Mouse (Mus musculus) neutrophil, adult 5-6 weeks (primary cell): ENCODE measurements around the gene Dyrk2. TPM values are rescaled to one million over a fixed set of nuclear protein-coding genes. Genes with fewer than 3 reads are reported as not detected.

Experiments used
- ATAC-seq: fragments of 151-379, 151-347 bp; 2 replicates; pipeline ENCODE4 v1.8.0; 2017; ENCODE audit warnings: mild to moderate bottlenecking, moderate TSS enrichment; ENCODE audit not compliant: insufficient number of reproducible peaks, poor library complexity, low FRiP score, severe bottlenecking; ENCODE audit errors: extremely low read depth
- total RNA-seq: library from RNA; stranded (forward); fragments of 200-1000 nt; gene quantifications from 2 replicates; pipeline ENCODE4 v1.2.3, GENCODE M21; 2017

Gene Dyrk2
- total RNA-seq, 1 experiment from 2014 or later = 52.7 TPM

DNA sequence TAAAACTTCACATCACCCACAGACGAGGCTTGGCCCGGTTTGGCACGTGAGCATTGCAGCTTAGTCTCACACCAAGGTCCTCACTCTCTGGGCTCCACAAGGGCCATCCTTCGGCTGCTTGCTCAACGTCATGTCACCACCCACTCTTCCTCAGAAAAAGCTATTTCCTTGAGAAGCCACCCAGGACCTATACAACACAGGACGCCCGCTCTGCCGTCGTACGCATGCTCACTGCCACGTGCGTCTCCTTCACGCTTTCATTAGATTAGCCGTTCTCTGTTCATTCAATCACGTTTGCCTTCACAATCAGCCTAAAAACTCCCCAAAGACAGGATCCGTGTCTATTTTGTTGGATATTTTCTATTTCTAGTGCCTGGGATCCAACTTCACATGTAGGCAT lies 17.5 kb downstream of the Dyrk2 start:
- ATAC-seq = no peak

- no peak for ATAC-seq
Measured at GRCm38 (mm10) chr10:118848501-118848900, 21.5 kb downstream of the Dyrk2 start.

DNA sequence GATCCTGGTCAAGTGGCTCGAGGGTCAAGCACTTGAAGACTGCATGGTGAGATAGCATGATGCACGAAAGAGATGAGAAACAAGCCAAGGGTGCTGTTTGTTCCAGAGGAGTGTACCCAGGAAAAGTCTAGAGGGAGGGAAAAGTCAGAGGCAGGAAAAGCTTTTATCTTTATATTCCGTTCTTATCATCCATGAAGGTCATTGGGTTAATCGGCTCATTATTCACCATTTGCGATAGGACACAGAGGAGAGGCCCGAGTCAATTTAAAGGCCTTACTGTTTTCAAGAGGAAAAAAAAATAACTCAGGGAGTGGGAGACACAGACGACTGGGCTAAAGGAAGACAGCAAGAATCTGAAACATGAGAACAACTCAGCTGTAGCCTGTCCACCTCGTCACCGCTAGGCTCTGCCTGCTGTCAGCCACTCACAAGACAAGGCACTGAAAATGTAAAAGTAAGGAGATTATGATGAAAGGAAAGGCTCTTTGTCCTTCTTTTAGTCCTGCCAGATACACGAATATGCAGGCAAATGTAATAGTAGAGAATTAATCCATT lies 22.9 kb downstream of the Dyrk2 start:
- no peak for ATAC-seq

DNA sequence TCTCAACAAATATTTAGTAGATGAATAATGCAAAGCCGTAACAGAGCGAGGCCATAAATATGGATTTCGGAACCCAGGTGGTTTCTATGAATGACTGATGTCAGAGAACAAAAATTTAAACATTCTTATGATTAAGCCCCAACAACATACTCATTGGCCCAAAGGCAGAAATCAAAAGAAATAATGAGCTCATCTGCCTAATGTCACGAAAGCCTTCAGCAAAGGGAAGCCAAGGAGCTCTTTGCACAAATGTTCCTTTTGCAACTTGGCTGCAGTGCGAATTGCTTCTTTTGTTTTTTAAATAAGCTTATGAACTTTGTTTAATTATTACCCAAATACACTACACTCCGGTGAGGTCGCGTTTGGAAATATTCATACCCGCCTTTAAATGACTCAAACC lies 29.4 kb downstream of the Dyrk2 start:
- ATAC-seq = no peak

GRCm38 (mm10) chr10:118839343-118840141 lies 30.5 kb downstream of the Dyrk2 start:
- no peak for ATAC-seq

DNA sequence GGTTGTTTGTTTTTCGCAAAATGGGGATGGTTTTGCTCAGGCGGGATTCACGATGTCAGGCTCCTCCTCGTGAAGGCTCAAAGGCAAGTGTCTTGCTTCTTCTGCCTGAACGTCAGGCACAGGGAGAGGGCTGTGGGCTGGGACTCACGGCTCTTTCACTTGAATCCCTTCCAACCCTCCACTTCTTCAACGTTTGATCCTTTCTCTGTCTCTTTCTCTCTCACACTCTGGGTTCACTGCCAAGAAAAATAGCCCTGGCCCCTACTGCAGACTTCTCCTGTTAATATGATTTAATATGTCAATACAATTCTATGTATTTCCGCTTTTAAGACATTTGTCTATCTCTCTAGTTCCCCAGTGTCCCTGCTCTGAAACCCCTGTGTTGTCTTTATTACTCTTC lies 32.4 kb downstream of the Dyrk2 start:
- no peak for ATAC-seq

DNA sequence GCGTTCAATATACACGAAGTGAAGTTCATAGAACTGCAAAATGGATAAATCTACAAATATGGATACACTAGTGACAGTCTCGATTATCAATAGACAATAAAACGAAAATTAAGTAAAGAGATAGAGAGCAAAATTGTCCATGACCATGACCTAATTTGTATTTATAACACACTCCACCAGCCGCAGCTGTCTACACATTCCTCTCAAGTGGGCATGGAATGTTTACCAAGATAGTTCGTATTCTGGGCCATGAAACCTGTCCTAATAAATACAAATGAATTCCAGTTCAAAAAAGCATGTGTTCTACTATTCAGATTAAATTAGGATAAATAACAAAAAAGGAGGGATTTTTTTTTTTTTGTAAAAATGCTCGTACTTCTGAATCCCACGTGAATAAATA lies 38.8 kb downstream of the Dyrk2 start:
- no peak for ATAC-seq

GRCm38 (mm10) chr10:118829641-118830040 lies 40.4 kb downstream of the Dyrk2 start:
- ATAC-seq = no peak

DNA sequence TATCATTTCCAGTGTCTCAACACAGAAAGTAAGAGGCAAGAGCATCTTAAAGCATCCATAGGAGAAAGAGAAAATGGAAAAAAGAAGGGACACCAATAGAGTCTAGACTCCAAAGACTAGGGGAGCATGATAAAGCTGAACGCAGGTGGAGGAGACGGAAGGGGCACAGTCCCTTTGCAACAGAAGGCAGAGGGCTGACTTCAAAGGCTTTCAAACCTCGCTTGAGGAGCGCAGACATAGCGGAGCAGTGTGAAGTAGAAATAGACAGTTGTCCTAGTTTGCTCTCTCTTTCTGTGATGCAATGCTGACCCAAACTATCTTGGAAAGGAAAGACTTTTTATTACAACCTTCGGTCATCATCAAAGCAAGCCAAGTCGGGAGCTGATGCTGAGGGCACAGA lies 42.9 kb downstream of the Dyrk2 start:
- no peak for ATAC-seq

DNA sequence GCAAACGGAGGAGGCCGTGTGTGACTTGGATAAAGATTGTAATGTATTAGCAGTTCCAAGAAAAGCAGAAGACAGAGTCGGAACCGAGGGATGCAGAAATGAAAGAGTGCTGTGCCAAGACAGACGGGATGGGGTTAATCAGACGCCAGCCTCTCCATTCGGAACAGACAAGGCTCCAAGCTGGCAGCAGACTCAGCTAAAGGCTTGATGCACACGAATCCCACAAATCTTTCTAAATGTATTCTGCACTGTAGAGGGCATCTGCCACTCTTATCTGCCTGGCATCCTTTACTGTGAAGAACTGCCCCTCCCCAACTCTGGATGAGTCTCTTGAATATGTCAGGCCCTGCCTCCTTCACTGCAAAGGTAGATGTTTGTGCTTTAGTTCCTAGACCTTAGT lies 45.2 kb downstream of the Dyrk2 start:
- ATAC-seq = no peak

GRCm38 (mm10) chr10:118820901-118821300 lies 49.1 kb downstream of the Dyrk2 start:
- no peak for ATAC-seq

DNA sequence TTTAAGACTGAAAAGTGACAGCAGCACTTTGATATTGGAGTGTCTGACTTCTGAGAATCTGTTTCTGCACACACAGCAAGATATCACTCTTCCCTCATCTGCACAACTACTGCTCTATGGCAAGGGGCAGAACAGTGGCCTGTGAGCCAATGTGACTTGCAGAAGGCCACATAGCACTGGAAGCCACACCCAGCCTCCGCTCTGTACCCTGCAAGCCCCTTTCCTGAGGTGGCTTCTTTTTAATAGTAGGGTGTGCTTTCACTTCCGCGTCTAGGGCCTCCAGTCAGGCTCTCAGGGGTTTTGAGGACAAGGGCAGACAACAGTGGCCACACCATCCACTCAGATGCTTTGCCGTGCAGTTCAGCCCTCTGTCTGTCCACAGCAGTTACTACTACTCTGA lies 50.2 kb downstream of the Dyrk2 start:
- ATAC-seq = peak; percentile 74

GRCm38 (mm10) chr10:118817089-118817488 lies 52.9 kb downstream of the Dyrk2 start:
- ATAC-seq = no peak

DNA sequence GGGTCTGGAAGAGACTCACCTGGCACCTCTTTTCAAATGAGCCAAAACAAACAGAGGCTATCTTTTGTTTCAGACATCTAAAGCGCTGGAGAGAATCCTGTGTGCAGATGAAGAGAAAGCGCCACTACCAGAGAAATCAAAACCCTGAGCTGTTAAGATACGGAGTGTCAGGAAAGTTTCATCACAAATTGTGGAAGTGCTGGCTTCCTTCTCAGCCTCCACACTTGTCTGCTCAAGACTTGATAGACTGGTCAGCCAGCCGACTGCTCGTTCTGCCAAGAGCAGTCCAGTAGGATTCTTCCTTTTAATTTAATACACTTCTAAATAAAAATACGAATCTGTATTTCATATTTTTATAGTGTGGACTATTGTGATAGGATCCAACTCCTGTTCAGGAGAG lies 58.1 kb downstream of the Dyrk2 start:
- no peak for ATAC-seq

DNA sequence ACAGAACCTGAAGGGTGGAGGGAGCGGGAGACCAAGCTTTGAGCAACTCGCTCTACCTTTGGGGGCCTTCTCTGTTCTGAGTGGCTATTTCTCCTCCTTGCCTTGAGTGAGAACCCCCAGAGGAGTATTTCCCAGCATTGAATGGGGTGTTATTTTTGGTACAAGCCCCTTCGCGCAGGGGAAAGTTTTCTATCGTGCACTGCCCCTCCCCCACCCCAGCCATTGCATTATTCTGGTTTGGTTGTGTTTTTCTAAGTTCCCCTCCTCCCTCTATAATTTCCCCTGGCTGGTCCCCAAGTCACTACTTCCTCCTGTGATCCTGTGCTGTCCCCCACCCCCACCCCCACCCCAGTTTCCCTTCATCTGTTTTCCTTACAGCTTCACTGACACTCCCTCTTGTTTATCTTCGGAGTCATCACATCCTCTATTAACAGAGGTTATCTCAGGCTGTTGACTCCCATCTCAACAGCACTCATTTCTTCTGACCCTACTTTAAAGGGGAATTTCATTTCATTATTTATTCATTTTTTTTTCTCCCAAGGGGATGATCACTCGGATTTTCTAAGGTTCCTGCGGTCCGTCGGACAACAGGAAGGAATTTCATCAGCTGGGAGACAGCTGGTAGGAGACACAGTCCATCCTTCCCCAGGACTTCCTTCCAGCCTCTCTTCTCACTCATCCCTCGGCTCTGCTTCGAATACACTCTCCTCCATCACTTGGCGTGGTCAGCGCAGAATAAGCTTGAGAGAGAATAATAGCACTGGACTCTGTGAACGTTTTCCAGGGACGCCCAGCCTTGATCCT lies 58.9 kb downstream of the Dyrk2 start:
- peak; percentile 58 for ATAC-seq
